Mouse (Mus musculus) heart, postnatal 0 days (tissue): ENCODE measurements at regions not wholly inside any gene's neighbourhood (a gene's known extent, or its start where the extent isn't known, plus 50 kb on each side); places are given as distances from the start of the nearest gene placed in this dataset.

Source experiments
- ATAC-seq: fragments of 200-750 bp; cut with Nextera tagmentation; 2 replicates; pipeline ENCODE4 v1.8.0; 2017; ENCODE audit warnings: low read depth, moderate number of reproducible peaks, moderate library complexity; ENCODE audit not compliant: insufficient read depth
- DNase-seq: peaks from one replicate; pipeline ENCODE4 v3.0.0-alpha.2; 2016; ENCODE audit warnings: low spot score
- H3K27ac ChIP-seq: fragments of 300-500 bp; sonication (generic); 2 replicates; pipeline ENCODE4 v1.5.1; 2014; ENCODE audit warnings: low read depth, mild to moderate bottlenecking
- H3K27me3 ChIP-seq: fragments of 300-500 bp; sonication (generic); 2 replicates; pipeline ENCODE4 v1.6.1; 2014; ENCODE audit warnings: low read length, mixed read lengths; ENCODE audit not compliant: control insufficient read depth, insufficient read depth
- H3K36me3 ChIP-seq: fragments of 300-500 bp; sonication (generic); replicated peaks from 2 replicates; pipeline ENCODE4 v1.6.1; 2014; ENCODE audit warnings: low read length, mixed read lengths; ENCODE audit not compliant: control insufficient read depth, insufficient read depth
- H3K4me1 ChIP-seq: fragments of 300-500 bp; sonication (generic); 2 replicates; pipeline ENCODE4 v1.6.1; 2014; ENCODE audit warnings: antibody characterized with exemption; ENCODE audit not compliant: control insufficient read depth, insufficient read depth
- H3K4me2 ChIP-seq: fragments of 300-500 bp; sonication (generic); 2 replicates; pipeline ENCODE4 v1.6.1; 2014; ENCODE audit warnings: low read depth, mild to moderate bottlenecking, low read length, moderate library complexity
- H3K4me3 ChIP-seq: fragments of 300-500 bp; sonication (generic); 2 replicates; pipeline ENCODE4 v1.5.1; 2014; ENCODE audit warnings: low read depth, low read length
- H3K9ac ChIP-seq: fragments of 300-500 bp; sonication (generic); replicated peaks from 2 replicates; pipeline ENCODE4 v1.6.1; 2014; ENCODE audit warnings: low read depth, low read length, mixed read lengths
- H3K9me3 ChIP-seq: fragments of 300-500 bp; sonication (generic); replicated peaks from 2 replicates; pipeline ENCODE4 v1.6.1; 2016; ENCODE audit warnings: low read length; ENCODE audit not compliant: control insufficient read depth
- CTCF ChIP-seq: IDR thresholded peaks from 2 replicates; pipeline ENCODE4 v1.5.1; 2016; ENCODE audit warnings: antibody characterized with exemption, control low read depth, low read depth
- EP300 ChIP-seq: IDR thresholded peaks from 2 replicates; pipeline ENCODE4 v1.6.1; 2016; ENCODE audit warnings: antibody characterized with exemption, low read depth
- WGBS: fragments of 180-500 bp; shearing (Covaris S2); extraction: QIAGEN DNeasy Blood & Tissue Kit; methylation state at CpG from one replicate; pipeline ENCODE4 v1.1.7; 2014; 5-methylcytosine and 5-hydroxymethylcytosine counted together

DNA sequence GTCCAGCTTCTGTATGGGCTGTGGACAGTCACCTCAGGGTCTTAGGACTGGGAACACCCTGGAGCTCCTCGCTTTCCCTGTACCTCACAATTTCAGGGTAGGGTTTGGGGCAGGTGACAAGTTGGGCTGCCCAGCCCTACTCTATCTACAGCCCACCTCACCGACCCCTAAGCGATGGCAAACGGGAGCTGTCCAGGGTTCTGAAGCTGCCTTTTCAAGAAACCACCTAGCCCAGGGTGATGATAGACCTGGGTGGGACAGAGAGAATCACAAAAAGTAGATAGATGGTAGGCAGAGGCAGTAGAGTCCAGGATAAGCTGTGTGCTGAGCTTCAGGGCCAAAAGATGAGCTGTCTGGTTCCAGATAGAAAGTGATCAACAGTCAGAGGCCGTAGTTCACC, 479.7 kb upstream of the Zdhhc25 start:
- ATAC-seq (no peak), DNase-seq (no peak)
- no peaks in the 10 kb centered on the region for H3K36me3 ChIP-seq
- H3K27ac ChIP-seq: no peak overlapping the region
- H3K4me3 ChIP-seq: no peak overlapping the region
- H3K4me1 ChIP-seq: no peaks in the 10 kb centered on the region
- H3K9ac ChIP-seq: no peak overlapping the region
- H3K27me3 ChIP-seq: no peaks in the 10 kb centered on the region
- 35% methylated on average over 5 of the region's 5 CpGs for WGBS
- H3K4me2 ChIP-seq: no peak overlapping the region
- TF ChIP-seq CTCF (no peak), EP300 (no peak)
- H3K9me3 ChIP-seq: no peaks in the 10 kb centered on the region

DNA sequence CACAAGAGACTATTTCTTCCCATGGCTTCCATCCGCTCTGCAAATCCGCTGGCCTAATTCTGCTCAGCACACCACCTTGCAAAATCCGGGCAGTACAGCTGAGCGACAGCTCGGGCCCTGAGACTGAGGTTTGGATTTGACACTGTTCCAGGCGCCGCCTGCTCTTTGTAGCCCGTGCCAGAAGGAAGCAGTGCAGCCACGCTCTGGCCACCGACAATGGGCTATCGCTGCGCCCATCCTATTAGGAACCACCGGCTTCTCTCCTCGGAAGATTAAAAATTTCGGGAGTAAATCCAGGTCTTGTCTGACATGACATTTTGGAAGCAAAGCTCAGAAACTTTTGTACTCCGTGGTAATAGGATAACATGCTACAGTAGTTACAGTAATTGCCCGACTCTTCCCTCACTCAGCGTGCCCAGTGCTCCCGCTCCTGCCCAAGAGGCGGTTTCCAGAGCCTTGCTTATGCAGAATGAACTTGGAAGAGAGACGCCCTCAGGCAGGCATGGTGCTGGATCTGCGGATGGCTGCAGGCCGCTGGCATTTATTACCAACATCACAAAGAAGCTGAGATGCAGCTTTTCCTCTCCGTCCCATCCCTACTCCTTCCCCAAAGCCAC, 476.1 kb upstream of the Zdhhc25 start:
- Histone ChIP-seq H3K36me3 (no peaks in the 10 kb centered on the region), H3K27ac (no peak overlapping the region), H3K4me1 (no peaks in the 10 kb centered on the region), H3K4me3 (no peak overlapping the region), H3K9me3 (no peaks in the 10 kb centered on the region), H3K9ac (no peak overlapping the region), H3K27me3 (no peaks in the 10 kb centered on the region), H3K4me2 (no peak overlapping the region)
- no peak for DNase-seq
- 76% methylated on average over 24 of the region's 24 CpGs for WGBS
- no peak for TF ChIP-seq CTCF
- TF ChIP-seq EP300: no peak
- no peak for ATAC-seq

DNA sequence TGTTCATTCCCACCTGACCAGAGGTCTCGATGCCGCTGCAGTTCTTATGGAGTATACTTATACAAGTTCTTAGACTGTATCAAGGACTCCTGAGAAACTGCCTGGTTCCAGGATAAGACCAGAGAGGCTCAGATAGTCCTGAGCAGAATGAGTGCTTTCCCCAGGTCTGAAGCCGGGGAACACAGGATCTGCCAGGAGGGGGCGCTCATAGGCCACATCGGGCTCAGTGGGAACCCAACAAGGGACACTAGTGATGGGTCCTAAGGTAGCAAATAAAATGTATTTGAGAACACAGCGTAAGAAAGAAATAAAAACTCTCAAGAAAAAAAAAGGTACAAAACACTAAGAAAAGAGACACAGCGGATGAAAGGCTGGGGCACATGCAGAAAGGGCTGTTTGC, 454.0 kb upstream of the Zdhhc25 start:
- H3K27ac ChIP-seq: no peak overlapping the region
- ATAC-seq (no peak), DNase-seq (no peak)
- TF ChIP-seq CTCF (no peak; the same call in 1 of the 2 replicates), EP300 (no peak)
- H3K9ac ChIP-seq: no peak overlapping the region
- WGBS: 40% methylated on average over 7 of the region's 7 CpGs
- H3K4me3 ChIP-seq: no peak overlapping the region
- H3K27me3 ChIP-seq: no peaks in the 10 kb centered on the region
- no peaks in the 10 kb centered on the region for H3K9me3 ChIP-seq
- H3K36me3 ChIP-seq: no peaks in the 10 kb centered on the region
- H3K4me1 ChIP-seq: no peaks in the 10 kb centered on the region
- no peak overlapping the region for H3K4me2 ChIP-seq

GRCm38 (mm10) chr15:88151199-88151598, 448.9 kb upstream of the Zdhhc25 start:
- WGBS: 36% methylated on average over 6 of the region's 6 CpGs
- Histone ChIP-seq H3K27ac (no peak overlapping the region), H3K9ac (no peak overlapping the region), H3K36me3 (no peaks in the 10 kb centered on the region), H3K9me3 (no peaks in the 10 kb centered on the region), H3K27me3 (no peaks in the 10 kb centered on the region), H3K4me1 (no peaks in the 10 kb centered on the region), H3K4me2 (no peak overlapping the region), H3K4me3 (no peak overlapping the region)
- no peak for ATAC-seq
- no peak for DNase-seq
- TF ChIP-seq EP300: no peak
- no peak for TF ChIP-seq CTCF

DNA sequence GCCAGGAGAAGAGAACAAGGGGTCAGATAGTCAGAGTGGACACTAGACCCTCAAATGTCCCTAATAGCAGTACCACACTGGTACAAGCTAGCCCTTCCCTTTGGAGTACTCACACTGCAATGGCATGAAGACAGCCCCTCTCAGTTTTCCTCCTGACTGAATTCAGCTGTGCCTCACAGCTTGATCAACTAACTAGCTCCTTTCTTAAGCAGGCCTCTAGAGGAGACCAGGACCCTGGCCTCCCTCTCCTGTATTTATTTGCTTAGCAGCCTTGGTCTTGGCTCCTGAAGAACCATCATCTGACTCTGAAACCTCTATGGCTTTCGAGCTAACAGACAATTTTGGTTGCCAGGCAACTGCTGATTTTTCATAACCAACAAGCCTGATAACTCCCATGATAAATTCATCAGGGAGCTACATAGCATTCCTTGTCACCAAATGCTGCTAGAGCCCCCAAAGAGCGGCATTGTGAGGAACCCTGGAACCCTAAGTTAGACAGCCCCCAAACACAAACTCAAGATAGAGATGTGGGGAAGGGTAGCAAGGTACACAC, 440.4 kb upstream of the Zdhhc25 start:
- Histone ChIP-seq H3K4me3 (no peak overlapping the region), H3K4me2 (no peak overlapping the region), H3K27me3 (no peaks in the 10 kb centered on the region), H3K9ac (no peak overlapping the region), H3K4me1 (no peaks in the 10 kb centered on the region), H3K27ac (no peak overlapping the region), H3K9me3 (no peaks in the 10 kb centered on the region), H3K36me3 (no peaks in the 10 kb centered on the region)
- TF ChIP-seq EP300 (no peak), CTCF (no peak)
- WGBS: 49% methylated on average over 2 of the region's 2 CpGs
- no peak for DNase-seq
- ATAC-seq: no peak

DNA sequence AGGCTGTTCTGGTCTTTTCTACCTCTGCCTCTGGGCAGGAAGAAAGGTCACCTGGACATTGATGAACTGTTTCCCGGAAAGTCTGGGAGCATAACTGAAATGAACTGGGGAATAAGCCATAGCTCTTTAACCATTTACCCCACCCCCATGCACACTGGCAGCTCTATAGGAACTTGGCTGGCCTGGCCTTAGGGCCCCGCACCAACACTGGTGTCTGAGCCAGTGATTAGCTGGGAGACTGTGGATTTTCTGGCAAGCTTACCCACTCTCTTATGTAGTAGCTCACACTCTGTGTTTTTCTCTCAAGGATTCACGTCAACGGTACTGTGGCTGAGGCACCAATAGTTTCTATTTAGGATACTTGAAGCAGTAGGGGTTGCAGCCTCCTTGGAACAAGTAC, 439.8 kb upstream of the Zdhhc25 start:
- no peak for TF ChIP-seq EP300
- TF ChIP-seq CTCF: no peak
- ATAC-seq: no peak

More for the DNA sequence above, 439.8 kb upstream of the Zdhhc25 start:
- no peaks in the 10 kb centered on the region for H3K27me3 ChIP-seq
- 72% methylated on average over 4 of the region's 4 CpGs for WGBS
- no peaks in the 10 kb centered on the region for H3K4me1 ChIP-seq
- no peak overlapping the region for H3K27ac ChIP-seq
- no peak overlapping the region for H3K4me3 ChIP-seq
- no peak overlapping the region for H3K9ac ChIP-seq
- no peak overlapping the region for H3K4me2 ChIP-seq
- H3K36me3 ChIP-seq: no peaks in the 10 kb centered on the region
- no peak for DNase-seq
- H3K9me3 ChIP-seq: 0 out of 2 replicates have a peak, but pooled peaks cover 2% of the 10 kb centered on the region
